ENCODE assay signal across 8 mouse cellular contexts in the genomic region with DNA sequence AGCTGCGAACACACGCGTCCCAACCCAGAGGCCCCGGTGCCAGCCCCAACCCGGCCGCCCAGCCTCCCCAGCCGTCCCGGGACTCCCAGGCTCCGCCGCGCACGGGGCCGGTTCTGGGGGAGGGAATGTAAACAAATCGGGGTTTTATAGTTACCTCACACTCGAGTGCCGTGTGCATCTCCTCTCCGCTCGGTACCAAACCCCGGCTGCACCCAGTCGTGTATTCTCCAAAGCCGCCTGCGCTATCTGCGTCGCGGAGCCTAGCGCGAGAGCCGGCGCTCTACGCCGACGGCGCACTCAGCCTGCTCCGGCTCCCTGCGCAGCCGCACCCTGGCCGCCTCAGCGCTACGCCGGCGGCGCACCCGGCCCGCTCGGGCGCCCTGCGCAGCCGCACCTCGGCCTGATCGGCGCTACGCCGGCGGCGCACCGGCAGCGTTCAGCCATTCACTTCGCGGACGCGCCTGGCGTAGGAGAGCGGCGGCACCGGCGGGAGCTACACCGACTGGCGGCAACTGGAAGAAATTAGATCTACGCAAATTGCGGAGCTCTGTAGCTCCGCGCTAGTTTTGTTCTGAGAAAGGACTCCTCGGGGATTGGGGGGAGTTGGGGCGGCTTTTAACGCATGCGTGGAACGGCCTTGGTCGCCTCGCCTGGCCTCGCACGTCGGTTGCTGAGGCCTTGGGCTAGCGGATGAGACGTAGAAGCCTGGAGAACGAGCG. TPM values are rescaled to one million over a fixed set of nuclear protein-coding genes. Genes with fewer than 3 reads are reported as not detected.
A peak's percentile ranks its signal among the peaks of the same experiment; 100 is the strongest.
DNase-seq lines count a peak whose midpoint lies in the region; ATAC-seq lines count a peak whose summit lies in the region.

No protein-coding gene starts in this region.

- DNase-seq in MN1 (ENCODE audit: low spot score), result peak; percentile 99
- peak; percentile 99 for DNase-seq in cerebellum, adult 9-10 months
- peak; percentile 93 to 99 for DNase-seq in frontal cortex, adult 2 months (ENCODE audit: extremely low spot score in 1 of 2, low spot score in 1 of 2)
- DNase-seq in layer of hippocampus, postnatal 14 days (ENCODE audit: low spot score in 2 of 2), result peak; percentile 98 to 100
- peak; percentile 97 for DNase-seq in lung, postnatal 14 days
- DNase-seq in retina, adult 2 months (ENCODE audit: low read depth, low spot score), result peak; percentile 98
- peak; percentile 97 to 99 for DNase-seq in thymus, postnatal 36 days

- H3K27me3 ChIP-seq in hindbrain, embryonic 12.5 days, result no peaks in the 10 kb centered on the region

- peak overlapping the region; percentile 99 for H3K27ac ChIP-seq in hindbrain, embryonic 12.5 days

- H3K4me3 ChIP-seq in hindbrain, embryonic 12.5 days, result peak overlapping the region; percentile 94

- H3K4me2 ChIP-seq in hindbrain, embryonic 12.5 days (replicated peaks), result peak overlapping the region; percentile 59

- ATAC-seq in hindbrain, embryonic 12.5 days (ENCODE audit: low FRiP score), result peak; percentile 96

- H3K9me3 ChIP-seq in hindbrain, embryonic 12.5 days (replicated peaks), result no peaks in the 10 kb centered on the region

- peaks cover 22% of the 10 kb centered on the region for H3K4me1 ChIP-seq in hindbrain, embryonic 12.5 days

- under 1% methylated on average over 86 of the region's 86 CpGs for WGBS in hindbrain, embryonic 12.5 days

- peak overlapping the region; percentile 99 for H3K9ac ChIP-seq in hindbrain, embryonic 12.5 days

- no peaks in the 10 kb centered on the region for H3K36me3 ChIP-seq in hindbrain, embryonic 12.5 days

RNA-seq across cellular contexts. Expression of gene Slc39a10, which starts 39.2 kb away (rescaled TPM):
- 68.3 and 82.6 TPM in 2 replicates for polyA plus RNA-seq in frontal cortex, adult 2 months (2012; rRNA removed)
- polyA plus RNA-seq in hindbrain, embryonic 12.5 days (2016; fragmentation: Nextera tagmentation; extraction: Ambion mirVana), result 74.9 and 79.0 TPM in 2 replicates
- total RNA-seq in layer of hippocampus, postnatal 14 days (2021), result 100 to 1,000 TPM in 1 of 2 experiments, 10 to 100 TPM in 1; 91.8 to 102 TPM

Comparison
In these comparisons a context has a peak if more than half of its experiments do, and no peak if none do; other contexts are left out.
1. Peak in every context shown above with its lines: DNase-seq, ATAC-seq, H3K4me3 ChIP-seq and H3K27ac ChIP-seq.